Mouse (Mus musculus) hindbrain, embryonic 10.5 days (tissue): ENCODE results near the gene Hsd3b6. TPM values are rescaled to one million over a fixed set of nuclear protein-coding genes. Genes with fewer than 3 reads are reported as not detected.
"Not testable (repeated sequence)": the region's sequence is repeated elsewhere in the genome, so short reads cannot be mapped to it uniquely, and the experiment has no call there.

ENCODE experiments used
- DNase-seq: peaks from one replicate; pipeline ENCODE4 v3.0.0-alpha.2; 2017; ENCODE audit warnings: low spot score
- H3K27ac ChIP-seq: fragments of 300-500 bp; sonication (generic); 2 replicates; pipeline ENCODE4 v1.5.1; 2016; ENCODE audit warnings: mild to moderate bottlenecking, moderate library complexity
- H3K27me3 ChIP-seq: fragments of 300-500 bp; sonication (generic); 2 replicates; pipeline ENCODE4 v1.6.1; 2016; ENCODE audit warnings: mild to moderate bottlenecking; ENCODE audit not compliant: poor library complexity, insufficient read depth, severe bottlenecking
- H3K36me3 ChIP-seq: fragments of 300-500 bp; sonication (generic); 2 replicates; pipeline ENCODE4 v1.6.1; 2016; ENCODE audit warnings: mild to moderate bottlenecking, moderate library complexity
- H3K4me1 ChIP-seq: fragments of 300-500 bp; sonication (generic); replicated peaks from 2 replicates; pipeline ENCODE4 v1.6.1; 2016; ENCODE audit warnings: mild to moderate bottlenecking
- H3K4me3 ChIP-seq: fragments of 300-500 bp; sonication (generic); 2 replicates; pipeline ENCODE4 v1.5.1; 2016; ENCODE audit warnings: mild to moderate bottlenecking, moderate library complexity
- H3K9me3 ChIP-seq: fragments of 300-500 bp; sonication (generic); 2 replicates; pipeline ENCODE4 v1.6.1; 2016; ENCODE audit warnings: mild to moderate bottlenecking, moderate library complexity
- WGBS: fragments of 180-500 bp; shearing (Covaris S2); methylation state at CpG from one replicate; pipeline ENCODE4 v1.1.7; 2016; 5-methylcytosine and 5-hydroxymethylcytosine counted together
- polyA plus RNA-seq: library from polyadenylated mRNA; unstranded; fragments of >200 nt; fragmentation: Nextera tagmentation; extraction: Ambion mirVana; gene quantifications from 2 replicates; pipeline ENCODE4 v1.2.1, GENCODE M21; 2016

The Hsd3b6 gene
- 6.7 and 12.6 TPM in 2 replicates for polyA plus RNA-seq

DNA sequence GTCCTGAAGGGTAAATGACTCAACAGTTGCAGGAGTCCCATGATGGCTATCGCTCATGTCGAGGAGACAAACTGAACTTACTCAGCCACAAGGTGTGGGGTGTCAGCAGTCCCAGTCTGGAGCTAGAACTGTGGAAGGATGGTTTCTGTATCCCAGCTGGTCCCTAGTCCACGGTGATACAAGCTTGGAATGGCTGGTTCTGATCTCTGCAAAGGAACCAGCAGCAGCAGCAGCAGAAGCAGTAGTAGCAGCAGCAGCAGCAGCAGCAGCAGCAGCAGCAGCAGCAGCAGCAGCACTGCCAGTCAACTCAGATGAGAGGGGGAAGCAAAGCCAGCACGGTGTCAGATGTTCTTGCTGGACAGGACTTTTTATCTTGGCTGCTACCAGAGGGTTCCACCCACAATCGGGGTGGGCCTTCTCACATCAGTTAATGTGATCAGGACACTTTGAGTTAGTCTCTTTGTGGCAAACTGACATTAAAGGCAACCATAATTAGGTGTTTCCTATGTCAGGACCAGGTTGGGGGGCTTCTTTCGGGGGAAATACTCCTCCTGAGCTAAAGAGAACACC is at the start of gene Hsd3b6:
Gene Hsd3b6 (minus strand): TSS at position 343 of the 570 bp plus-strand sequence.
- Histone ChIP-seq H3K27me3 (no peaks in the 10 kb centered on the region), H3K4me1 (no peaks in the 10 kb centered on the region), H3K36me3 (no peaks in the 10 kb centered on the region), H3K4me3 (no peak within 1 kb of the TSS), H3K9me3 (no peaks in the 10 kb centered on the region), H3K27ac (no peak within 1 kb of the TSS)
- DNase-seq, result no peak
- WGBS, result 76% methylated on average over 6 of the region's 6 CpGs

DNA sequence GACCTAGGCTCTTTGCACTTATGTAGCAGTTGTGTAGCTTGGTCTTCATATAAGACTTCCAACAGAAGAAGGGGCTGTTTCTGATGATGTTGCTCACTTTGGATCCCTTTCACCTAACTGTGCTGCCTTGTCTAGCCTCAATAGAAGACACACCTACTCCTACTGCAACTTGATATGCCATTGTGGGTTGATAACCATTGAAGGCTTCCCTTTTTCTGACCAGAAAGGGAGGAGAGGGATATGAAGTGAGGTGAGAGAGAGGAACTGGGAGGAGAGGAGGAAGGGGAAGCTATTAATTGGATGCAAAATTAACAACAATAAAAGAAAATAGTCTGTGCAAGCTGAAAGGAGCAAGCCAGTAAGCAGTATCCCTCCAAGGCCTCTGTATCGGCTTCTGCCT is 48.6 kb upstream of the Hsd3b6 start:
- WGBS, result 89% methylated on average over 1 of the region's 1 CpGs
- Histone ChIP-seq H3K4me1 (no peaks in the 10 kb centered on the region), H3K4me3 (no peak overlapping the region), H3K27ac (no peak overlapping the region), H3K9me3 (no peaks in the 10 kb centered on the region), H3K27me3 (no peaks in the 10 kb centered on the region), H3K36me3 (no peaks in the 10 kb centered on the region)
- DNase-seq, result no peak

DNA sequence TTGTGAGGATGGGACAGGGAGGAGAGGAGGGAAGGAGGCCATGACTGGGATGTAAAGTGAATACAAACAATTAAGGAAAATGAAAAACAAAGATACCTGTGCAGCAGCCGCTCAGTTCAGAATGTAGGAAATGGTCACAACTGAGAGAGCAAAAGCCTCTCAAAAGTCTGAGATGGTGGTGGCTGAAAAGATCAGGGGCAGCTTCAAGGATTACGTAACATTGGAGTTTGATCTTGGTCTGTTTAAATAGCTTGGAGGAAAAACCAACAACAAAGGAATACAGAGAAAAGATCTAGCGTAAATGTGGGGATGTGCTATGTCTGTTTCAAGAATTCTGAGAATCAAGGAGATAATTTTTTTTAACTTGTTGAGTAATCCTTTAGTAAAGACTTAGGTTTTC is 45.3 kb upstream of the Hsd3b6 start, which contains the start of gene Hsd3b1:
Gene Hsd3b1 (minus strand): TSS at position 219 of the 400 bp plus-strand sequence.
- H3K27ac ChIP-seq, result no peak within 1 kb of the TSS
- WGBS, result 91% methylated on average over 3 of the region's 3 CpGs
- H3K4me3 ChIP-seq, result no peak within 1 kb of the TSS
- H3K27me3 ChIP-seq, result no peaks in the 10 kb centered on the region
- no peaks in the 10 kb centered on the region for H3K36me3 ChIP-seq
- no peaks in the 10 kb centered on the region for H3K4me1 ChIP-seq
- DNase-seq, result no peak
- H3K9me3 ChIP-seq, result no peaks in the 10 kb centered on the region

DNA sequence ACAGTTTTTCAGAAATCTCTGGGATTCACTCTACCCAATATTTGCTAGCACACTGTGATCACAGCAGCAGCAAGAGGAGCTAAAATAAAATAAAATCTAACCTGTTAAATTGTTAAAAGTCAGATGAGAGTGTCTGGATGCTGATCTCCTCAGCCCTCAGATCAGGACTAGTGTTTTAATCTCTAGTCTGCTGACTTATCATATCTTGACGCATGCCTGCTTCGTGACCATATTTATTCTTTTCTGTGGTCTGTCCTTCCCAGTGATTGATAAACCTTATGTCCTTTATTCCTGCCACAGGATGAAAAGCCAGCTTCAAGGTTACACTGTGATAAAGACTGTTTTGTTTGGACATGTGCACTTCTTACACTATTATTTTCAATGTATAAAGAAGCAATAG is 43.8 kb upstream of the Hsd3b6 start:
- H3K27ac ChIP-seq, result no peak overlapping the region
- H3K36me3 ChIP-seq, result no peaks in the 10 kb centered on the region
- WGBS, result 89% methylated on average over 2 of the region's 2 CpGs
- no peak for DNase-seq
- no peaks in the 10 kb centered on the region for H3K4me1 ChIP-seq
- H3K4me3 ChIP-seq, result no peak overlapping the region
- no peaks in the 10 kb centered on the region for H3K9me3 ChIP-seq
- no peaks in the 10 kb centered on the region for H3K27me3 ChIP-seq

DNA sequence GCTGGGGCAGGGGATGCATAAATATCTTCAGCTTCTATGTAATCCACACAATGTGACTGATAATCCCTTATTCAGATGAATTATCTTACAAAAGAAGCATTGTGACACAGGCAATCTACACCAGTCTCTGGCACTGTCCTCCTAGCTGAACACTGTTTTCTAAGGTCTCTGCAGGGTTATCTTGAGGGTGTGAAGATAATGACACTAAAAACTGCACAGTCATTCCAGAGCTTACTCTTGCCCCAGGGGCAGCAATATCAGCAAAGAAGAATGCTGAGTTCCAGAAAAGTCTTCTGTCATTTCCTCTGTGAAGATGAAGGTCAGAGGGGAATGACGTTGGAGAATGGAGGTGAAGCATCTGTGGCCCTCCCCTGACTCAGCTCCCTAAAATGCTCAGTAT is 42.6 kb upstream of the Hsd3b6 start:
- no peaks in the 10 kb centered on the region for H3K9me3 ChIP-seq
- no peaks in the 10 kb centered on the region for H3K4me1 ChIP-seq
- H3K27ac ChIP-seq, result no peak overlapping the region
- 68% methylated on average over 1 of the region's 1 CpGs for WGBS
- no peaks in the 10 kb centered on the region for H3K36me3 ChIP-seq
- no peak for DNase-seq
- no peak overlapping the region for H3K4me3 ChIP-seq
- no peaks in the 10 kb centered on the region for H3K27me3 ChIP-seq

DNA sequence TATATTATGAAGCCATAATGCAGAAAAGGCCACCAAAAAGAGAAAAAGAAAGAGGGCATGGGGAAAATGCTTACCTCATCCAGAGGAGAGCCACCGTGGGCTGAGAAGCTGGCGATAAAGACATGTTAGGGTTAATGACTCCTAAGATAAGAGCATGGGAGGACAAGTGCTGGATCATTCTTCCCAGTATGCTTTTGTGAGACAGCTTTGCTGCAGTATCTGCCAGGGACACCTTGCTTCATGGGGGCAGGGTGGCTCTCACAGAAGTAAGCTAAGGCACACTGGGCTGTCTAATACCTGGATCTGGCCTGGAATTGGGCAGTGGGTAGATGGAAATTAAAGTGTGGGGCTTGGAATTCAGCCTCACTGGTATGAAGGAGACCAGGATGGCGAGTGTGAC is 40.9 kb upstream of the Hsd3b6 start:
- no peaks in the 10 kb centered on the region for H3K36me3 ChIP-seq
- no peaks in the 10 kb centered on the region for H3K4me1 ChIP-seq
- DNase-seq, result no peak
- no peaks in the 10 kb centered on the region for H3K9me3 ChIP-seq
- H3K27ac ChIP-seq, result no peak overlapping the region
- H3K4me3 ChIP-seq, result no peak overlapping the region
- WGBS, result 89% methylated on average over 3 of the region's 3 CpGs
- H3K27me3 ChIP-seq, result no peaks in the 10 kb centered on the region

DNA sequence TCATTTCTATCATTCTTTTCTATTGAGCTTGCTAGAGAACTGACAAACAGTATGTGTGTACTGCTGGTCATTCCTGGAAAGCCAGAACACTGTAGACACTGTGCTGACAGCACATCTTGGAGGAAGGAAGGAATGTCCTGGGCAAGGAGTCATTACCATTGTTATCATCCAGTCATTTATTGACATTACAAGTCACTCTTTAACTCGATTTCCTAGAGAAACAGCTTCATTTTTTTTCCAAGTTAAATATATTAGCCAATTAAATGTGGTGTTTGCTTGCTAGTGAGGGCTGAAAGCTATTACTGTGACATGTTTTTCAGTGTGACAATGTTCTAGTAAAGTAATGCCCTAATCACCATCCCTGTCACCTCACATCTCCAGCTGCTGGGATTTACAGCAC is 39.4 kb upstream of the Hsd3b6 start:
- no peaks in the 10 kb centered on the region for H3K27me3 ChIP-seq
- no peaks in the 10 kb centered on the region for H3K9me3 ChIP-seq
- no peaks in the 10 kb centered on the region for H3K4me1 ChIP-seq
- no peaks in the 10 kb centered on the region for H3K36me3 ChIP-seq
- no peak for DNase-seq
- no peak overlapping the region for H3K27ac ChIP-seq
- H3K4me3 ChIP-seq, result no peak overlapping the region
- 60% methylated on average over 1 of the region's 1 CpGs for WGBS

DNA sequence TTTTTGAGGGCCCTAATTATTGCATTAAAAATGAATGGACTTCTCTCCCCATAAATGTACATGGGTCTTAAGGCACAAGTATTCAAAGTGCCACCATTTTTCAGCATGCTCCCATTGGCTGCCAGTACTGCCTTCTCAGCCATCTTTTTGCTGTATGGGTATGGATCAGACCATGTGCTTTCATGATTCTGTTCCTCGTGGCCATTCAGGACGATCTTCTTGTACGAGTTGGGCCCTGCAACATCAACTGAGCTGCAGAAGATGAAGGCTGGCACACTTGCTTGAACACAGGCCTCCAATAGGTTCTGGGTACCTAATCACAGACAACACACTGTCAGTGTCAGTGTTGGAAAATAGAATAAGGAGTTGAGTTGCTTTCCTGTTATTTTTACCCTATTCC is 38.8 kb upstream of the Hsd3b6 start:
- Histone ChIP-seq H3K4me1 (no peaks in the 10 kb centered on the region), H3K9me3 (no peaks in the 10 kb centered on the region), H3K4me3 (no peak overlapping the region), H3K36me3 (no peaks in the 10 kb centered on the region), H3K27me3 (no peaks in the 10 kb centered on the region), H3K27ac (no peak overlapping the region)
- no peak for DNase-seq
- WGBS, result 93% methylated on average over 3 of the region's 3 CpGs

DNA sequence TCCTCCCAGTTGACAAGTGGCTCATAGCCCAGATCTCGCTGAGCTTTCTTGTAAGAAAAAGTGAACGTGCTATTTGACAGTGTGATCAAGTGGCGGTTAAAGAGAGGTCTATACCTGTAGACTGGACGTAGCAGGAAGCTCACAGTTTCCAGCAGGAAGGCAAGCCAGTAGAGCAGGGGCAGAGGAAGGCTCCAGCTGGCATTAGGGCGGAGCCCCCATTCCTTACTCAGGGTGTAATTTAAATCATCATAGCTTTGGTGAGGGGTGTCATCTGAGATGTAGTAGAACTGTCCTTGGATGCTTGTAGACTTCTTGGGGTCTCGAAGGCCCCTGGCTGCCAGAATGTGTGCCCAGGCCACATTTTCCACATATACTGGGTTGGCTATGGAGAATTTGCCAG is 38.4 kb upstream of the Hsd3b6 start:
- Histone ChIP-seq H3K4me1 (no peaks in the 10 kb centered on the region), H3K27ac (no peak overlapping the region), H3K36me3 (no peaks in the 10 kb centered on the region), H3K27me3 (no peaks in the 10 kb centered on the region), H3K4me3 (no peak overlapping the region), H3K9me3 (no peaks in the 10 kb centered on the region)
- no peak for DNase-seq
- 90% methylated on average over 6 of the region's 6 CpGs for WGBS

DNA sequence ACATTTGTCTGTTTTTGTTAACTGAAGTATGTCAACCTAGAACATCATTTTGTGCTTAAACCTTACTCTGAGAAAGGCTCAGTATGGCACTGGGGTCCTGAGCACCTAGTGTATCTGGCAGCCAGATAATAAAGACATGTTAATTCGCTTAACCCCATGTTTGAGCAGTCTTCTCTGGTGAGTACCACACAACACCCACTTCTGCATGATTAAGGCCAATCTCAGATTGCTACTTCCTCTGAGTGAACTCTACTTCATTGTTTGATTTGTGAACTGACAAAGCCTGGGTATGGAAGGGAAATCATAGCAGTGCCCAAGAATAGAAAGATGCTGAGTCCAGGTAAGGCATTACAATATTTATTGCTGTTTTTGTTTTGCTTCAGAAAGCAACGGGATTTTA is 37.6 kb upstream of the Hsd3b6 start:
- Histone ChIP-seq H3K27me3 (no peaks in the 10 kb centered on the region), H3K27ac (no peak overlapping the region), H3K9me3 (no peaks in the 10 kb centered on the region), H3K4me3 (no peak overlapping the region), H3K36me3 (no peaks in the 10 kb centered on the region), H3K4me1 (no peaks in the 10 kb centered on the region)
- 85% methylated on average over 2 of the region's 2 CpGs for WGBS
- DNase-seq, result no peak

DNA sequence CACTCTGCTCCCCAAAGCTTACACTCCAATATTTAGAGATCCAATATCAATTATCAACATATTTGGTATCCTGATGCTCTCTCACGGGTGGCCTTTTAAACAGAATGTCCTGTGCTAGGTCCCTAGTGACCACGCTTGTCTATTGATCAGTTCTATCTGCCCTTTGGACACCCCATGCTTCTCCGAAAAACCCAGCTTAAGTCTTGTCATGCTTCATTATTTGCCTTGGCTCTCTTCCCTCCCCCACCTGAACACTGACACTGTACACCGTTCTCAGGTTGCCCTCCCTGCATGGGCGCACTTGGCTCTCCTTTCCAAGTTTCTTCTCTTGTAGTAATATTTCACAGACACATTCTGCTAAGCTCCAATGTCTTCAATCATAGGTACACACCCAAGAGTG is 36.0 kb upstream of the Hsd3b6 start:
- no peaks in the 10 kb centered on the region for H3K27me3 ChIP-seq
- H3K4me1 ChIP-seq, result no peaks in the 10 kb centered on the region
- no peaks in the 10 kb centered on the region for H3K9me3 ChIP-seq
- DNase-seq, result no peak
- H3K4me3 ChIP-seq, result no peak overlapping the region
- WGBS, result 88% methylated on average over 5 of the region's 5 CpGs
- H3K36me3 ChIP-seq, result no peaks in the 10 kb centered on the region
- H3K27ac ChIP-seq, result no peak overlapping the region

DNA sequence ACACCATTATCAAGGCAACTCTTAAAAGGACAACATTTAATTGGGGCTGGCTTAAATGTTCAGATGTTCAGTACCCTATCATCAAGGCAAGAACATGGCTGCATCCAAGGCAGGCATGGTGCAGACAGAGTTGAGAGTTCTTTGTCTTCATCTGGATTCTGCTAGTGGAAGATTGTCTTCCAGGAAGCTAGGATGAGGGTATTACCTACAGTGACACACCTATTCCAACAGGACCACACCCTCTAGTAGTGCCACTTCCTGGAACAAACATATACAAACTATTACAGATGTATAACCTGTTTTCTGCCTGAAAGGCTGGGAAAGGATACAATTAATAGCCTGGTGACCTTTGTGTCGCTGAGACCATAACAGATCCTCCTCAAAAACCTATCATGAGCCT is 34.7 kb upstream of the Hsd3b6 start:
- Histone ChIP-seq H3K36me3 (no peaks in the 10 kb centered on the region), H3K4me1 (no peaks in the 10 kb centered on the region), H3K27ac (no peak overlapping the region), H3K27me3 (no peaks in the 10 kb centered on the region), H3K4me3 (no peak overlapping the region), H3K9me3 (no peaks in the 10 kb centered on the region)
- no peak for DNase-seq
- WGBS, result 92% methylated on average over 1 of the region's 1 CpGs

DNA sequence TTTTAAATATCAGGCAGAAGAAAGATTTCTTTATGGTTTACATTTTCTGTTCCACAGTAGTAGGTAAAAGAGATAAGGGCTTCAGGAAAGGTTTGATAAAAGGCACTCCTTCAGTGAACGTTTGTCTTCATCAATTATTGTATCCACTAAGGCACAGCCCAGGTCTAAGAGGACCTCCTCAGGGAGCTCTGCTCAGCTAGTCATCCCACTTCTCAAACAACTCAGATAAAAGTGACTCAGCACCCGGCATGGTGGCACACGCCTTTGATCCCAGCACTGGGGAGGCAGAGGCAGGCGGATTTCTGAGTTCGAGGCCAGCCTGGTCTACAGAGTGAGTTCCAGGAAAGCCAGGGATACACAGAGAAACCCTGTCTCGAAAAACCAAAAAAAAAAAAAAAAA is 1.6 kb downstream of the Hsd3b6 start:
- H3K9me3 ChIP-seq, H3K36me3 ChIP-seq, H3K4me3 ChIP-seq, H3K27me3 ChIP-seq, H3K27ac ChIP-seq, H3K4me1 ChIP-seq, DNase-seq: not testable (repeated sequence)
- 90% methylated on average over 6 of the region's 6 CpGs for WGBS

DNA sequence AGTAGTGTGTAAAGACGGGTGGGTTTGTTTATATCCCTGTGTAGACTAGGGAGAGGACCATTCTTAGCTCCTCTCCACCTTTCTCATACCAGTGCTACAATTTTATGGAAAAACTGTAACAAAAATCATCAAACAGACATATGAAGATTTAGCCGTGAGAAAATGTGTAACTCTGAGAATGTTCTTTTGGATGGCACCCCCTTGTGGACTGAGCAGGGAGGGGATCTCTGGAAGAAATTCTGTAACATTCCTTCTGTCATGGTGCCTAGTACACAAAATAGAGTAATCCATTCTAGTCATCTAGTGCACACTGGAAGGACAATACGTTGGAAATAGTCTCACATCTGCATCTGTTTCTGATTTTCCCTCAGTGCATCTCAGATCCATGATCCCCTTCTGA is 9.2 kb downstream of the Hsd3b6 start:
- 65% methylated on average over 3 of the region's 3 CpGs for WGBS
- H3K27me3 ChIP-seq, DNase-seq, H3K36me3 ChIP-seq, H3K27ac ChIP-seq, H3K9me3 ChIP-seq, H3K4me3 ChIP-seq, H3K4me1 ChIP-seq: not testable (repeated sequence)
